Mouse (Mus musculus) embryonic facial prominence, embryonic 12.5 days (tissue): ENCODE measurements around the gene Eaf1. TPM values are rescaled to one million over a fixed set of nuclear protein-coding genes. Genes with fewer than 3 reads are reported as not detected.
A peak's percentile ranks its signal among the peaks of the same experiment; 100 is the strongest.

Experiments used
- ATAC-seq: fragments of 200-750 bp; cut with Nextera tagmentation; 2 replicates; pipeline ENCODE4 v1.8.0; 2017; ENCODE audit not compliant: insufficient number of reproducible peaks, insufficient read depth, low FRiP score, low TSS enrichment
- H3K27ac ChIP-seq: fragments of 300-500 bp; sonication (generic); 2 replicates; pipeline ENCODE4 v1.5.1; 2016; ENCODE audit warnings: mild to moderate bottlenecking
- H3K27me3 ChIP-seq: fragments of 300-500 bp; sonication (generic); 2 replicates; pipeline ENCODE4 v1.6.1; 2016; ENCODE audit warnings: mild to moderate bottlenecking, moderate library complexity
- H3K36me3 ChIP-seq: fragments of 300-500 bp; sonication (generic); 2 replicates; pipeline ENCODE4 v1.6.1; 2016; ENCODE audit warnings: mild to moderate bottlenecking
- H3K4me1 ChIP-seq: fragments of 300-500 bp; sonication (generic); 2 replicates; pipeline ENCODE4 v1.6.1; 2016
- H3K4me2 ChIP-seq: fragments of 300-500 bp; sonication (generic); replicated peaks from 2 replicates; pipeline ENCODE4 v1.6.1; 2016; ENCODE audit warnings: mild to moderate bottlenecking, moderate library complexity
- H3K4me3 ChIP-seq: fragments of 300-500 bp; sonication (generic); 2 replicates; pipeline ENCODE4 v1.5.1; 2016; ENCODE audit warnings: mild to moderate bottlenecking
- H3K9ac ChIP-seq: fragments of 300-500 bp; sonication (generic); 2 replicates; pipeline ENCODE4 v1.6.1; 2016; ENCODE audit warnings: mild to moderate bottlenecking, moderate library complexity
- H3K9me3 ChIP-seq: fragments of 300-500 bp; sonication (generic); 2 replicates; pipeline ENCODE4 v1.6.1; 2016; ENCODE audit warnings: mild to moderate bottlenecking, moderate library complexity
- WGBS: fragments of 180-500 bp; shearing (Covaris S2); methylation state at CpG from one replicate; pipeline ENCODE4 v1.1.7; 2016; 5-methylcytosine and 5-hydroxymethylcytosine counted together
- polyA plus RNA-seq: library from polyadenylated mRNA; unstranded; fragments of >200 nt; fragmentation: Nextera tagmentation; extraction: Ambion mirVana; gene quantifications from 2 replicates; pipeline ENCODE4 v1.2.1, GENCODE M21; 2016

Gene Eaf1
- polyA plus RNA-seq, 1 experiment from 2014 or later, result 28.0 TPM

GRCm38 (mm10) chr14:31473297-31473696, 20.9 kb upstream of the Eaf1 start:
- no peak overlapping the region for H3K27ac ChIP-seq
- no peak for ATAC-seq
- 79% methylated on average over 2 of the region's 2 CpGs for WGBS

GRCm38 (mm10) chr14:31482417-31482816, 11.8 kb upstream of the Eaf1 start:
- Histone ChIP-seq H3K9ac (no peak overlapping the region), H3K4me3 (no peak overlapping the region), H3K27ac (no peak overlapping the region), H3K9me3 (no peaks in the 10 kb centered on the region), H3K27me3 (no peaks in the 10 kb centered on the region), H3K4me1 (no peaks in the 10 kb centered on the region), H3K4me2 (no peak overlapping the region), H3K36me3 (peaks cover 86% of the 10 kb centered on the region)
- ATAC-seq, result no peak
- 88% methylated on average over 5 of the region's 5 CpGs for WGBS

More at GRCm38 (mm10) chr14:31473297-31473696, 20.9 kb upstream of the Eaf1 start:
- Histone ChIP-seq H3K36me3 (peaks cover 2% of the 10 kb centered on the region), H3K4me3 (no peak overlapping the region), H3K27me3 (no peaks in the 10 kb centered on the region), H3K9ac (no peak overlapping the region), H3K9me3 (no peaks in the 10 kb centered on the region), H3K4me1 (no peaks in the 10 kb centered on the region), H3K4me2 (no peak overlapping the region)

GRCm38 (mm10) chr14:31486465-31486864, 7.7 kb upstream of the Eaf1 start:
- WGBS, result 81% methylated on average over 4 of the region's 4 CpGs
- no peak for ATAC-seq

GRCm38 (mm10) chr14:31488055-31488454, 6.1 kb upstream of the Eaf1 start:
- Histone ChIP-seq H3K4me1 (no peaks in the 10 kb centered on the region), H3K4me2 (no peak overlapping the region), H3K9ac (no peak overlapping the region), H3K9me3 (no peaks in the 10 kb centered on the region), H3K27me3 (no peaks in the 10 kb centered on the region), H3K27ac (no peak overlapping the region), H3K4me3 (no peak overlapping the region), H3K36me3 (peaks cover 74% of the 10 kb centered on the region)
- ATAC-seq, result no peak
- WGBS, result 94% methylated on average over 6 of the region's 6 CpGs

More at GRCm38 (mm10) chr14:31486465-31486864, 7.7 kb upstream of the Eaf1 start:
- H3K27me3 ChIP-seq, result no peaks in the 10 kb centered on the region
- no peaks in the 10 kb centered on the region for H3K9me3 ChIP-seq
- no peak overlapping the region for H3K27ac ChIP-seq
- no peak overlapping the region for H3K4me2 ChIP-seq
- H3K4me1 ChIP-seq, result no peaks in the 10 kb centered on the region
- H3K4me3 ChIP-seq, result no peak overlapping the region
- H3K9ac ChIP-seq, result no peak overlapping the region
- H3K36me3 ChIP-seq, result peaks cover 79% of the 10 kb centered on the region

- Histone ChIP-seq H3K4me2 (peak overlapping the region; percentile 86), H3K36me3 (peaks cover 29% of the 10 kb centered on the region), H3K4me3 (peak overlapping the region; percentile 83), H3K27me3 (no peaks in the 10 kb centered on the region), H3K9ac (peak overlapping the region; percentile 90), H3K4me1 (peaks cover 20% of the 10 kb centered on the region), H3K27ac (no peak overlapping the region), H3K9me3 (no peaks in the 10 kb centered on the region)
- WGBS, result 33% methylated on average over 9 of the region's 9 CpGs
- no peak for ATAC-seq
Observed at GRCm38 (mm10) chr14:31493901-31494300, 298 bp upstream of the Eaf1 start.

- Histone ChIP-seq H3K9ac (peak within 1 kb of the TSS; percentile 90), H3K36me3 (peaks cover 30% of the 10 kb centered on the region), H3K27me3 (no peaks in the 10 kb centered on the region), H3K27ac (peak within 1 kb of the TSS; percentile 91), H3K4me3 (peak within 1 kb of the TSS; percentile 83), H3K4me2 (peak within 1 kb of the TSS; percentile 86), H3K4me1 (peaks cover 20% of the 10 kb centered on the region), H3K9me3 (no peaks in the 10 kb centered on the region)
- WGBS, result under 1% methylated on average over 49 of the region's 49 CpGs
- peak; percentile 95 for ATAC-seq
Observed at GRCm38 (mm10) chr14:31494975-31495455, 816 bp downstream of the Eaf1 start, which contains the start of gene Mettl6. Mettl6 (minus strand) TSS chr14:31495040.

GRCm38 (mm10) chr14:31495538-31495937, 1.3 kb downstream of the Eaf1 start:
- 5% methylated on average over 8 of the region's 8 CpGs for WGBS
- peak overlapping the region; percentile 86 for H3K4me2 ChIP-seq
- no peaks in the 10 kb centered on the region for H3K27me3 ChIP-seq
- H3K27ac ChIP-seq, result peak overlapping the region; percentile 91; the same call in 1 of the 2 replicates
- ATAC-seq, result no peak
- H3K36me3 ChIP-seq, result peaks cover 30% of the 10 kb centered on the region
- H3K4me3 ChIP-seq, result peak overlapping the region; percentile 83
- H3K4me1 ChIP-seq, result peaks cover 20% of the 10 kb centered on the region
- no peaks in the 10 kb centered on the region for H3K9me3 ChIP-seq
- peak overlapping the region; percentile 90 for H3K9ac ChIP-seq

GRCm38 (mm10) chr14:31496241-31496646, 2.0 kb downstream of the Eaf1 start:
- H3K4me1 ChIP-seq, result peaks cover 20% of the 10 kb centered on the region
- H3K9ac ChIP-seq, result peak overlapping the region; percentile 90
- peak overlapping the region; percentile 86 for H3K4me2 ChIP-seq
- ATAC-seq, result no peak
- H3K4me3 ChIP-seq, result peak overlapping the region; percentile 83
- no peak overlapping the region for H3K27ac ChIP-seq
- no peaks in the 10 kb centered on the region for H3K27me3 ChIP-seq
- H3K36me3 ChIP-seq, result peaks cover 32% of the 10 kb centered on the region
- H3K9me3 ChIP-seq, result no peaks in the 10 kb centered on the region
- 38% methylated on average over 7 of the region's 7 CpGs for WGBS

- peaks cover 12% of the 10 kb centered on the region for H3K4me1 ChIP-seq
- no peak overlapping the region for H3K4me2 ChIP-seq
- H3K9ac ChIP-seq, result no peak overlapping the region
- no peaks in the 10 kb centered on the region for H3K9me3 ChIP-seq
- WGBS, result 76% methylated on average over 1 of the region's 1 CpGs
- H3K27me3 ChIP-seq, result no peaks in the 10 kb centered on the region
- peaks cover 58% of the 10 kb centered on the region for H3K36me3 ChIP-seq
- no peak overlapping the region for H3K4me3 ChIP-seq
- H3K27ac ChIP-seq, result no peak overlapping the region
- no peak for ATAC-seq
Observed at GRCm38 (mm10) chr14:31499526-31499925, 5.3 kb downstream of the Eaf1 start.

GRCm38 (mm10) chr14:31503406-31503805, 9.2 kb downstream of the Eaf1 start:
- WGBS, result 89% methylated on average over 13 of the region's 13 CpGs
- H3K36me3 ChIP-seq, result peaks cover 87% of the 10 kb centered on the region
- no peaks in the 10 kb centered on the region for H3K9me3 ChIP-seq
- H3K27ac ChIP-seq, result no peak overlapping the region
- H3K4me1 ChIP-seq, result no peaks in the 10 kb centered on the region
- ATAC-seq, result no peak
- no peak overlapping the region for H3K4me2 ChIP-seq
- H3K4me3 ChIP-seq, result no peak overlapping the region
- H3K27me3 ChIP-seq, result no peaks in the 10 kb centered on the region
- no peak overlapping the region for H3K9ac ChIP-seq

- Histone ChIP-seq H3K9me3 (no peaks in the 10 kb centered on the region), H3K36me3 (peaks cover 81% of the 10 kb centered on the region), H3K4me1 (no peaks in the 10 kb centered on the region), H3K4me3 (no peak overlapping the region), H3K4me2 (no peak overlapping the region), H3K9ac (no peak overlapping the region), H3K27ac (no peak overlapping the region), H3K27me3 (no peaks in the 10 kb centered on the region)
- 93% methylated on average over 6 of the region's 6 CpGs for whole genome bisulfite sequencing
- ATAC-seq, result no peak
Observed at GRCm38 (mm10) chr14:31506456-31506855, 12.3 kb downstream of the Eaf1 start.

GRCm38 (mm10) chr14:31509911-31510310, 15.7 kb downstream of the Eaf1 start:
- Histone ChIP-seq H3K4me3 (no peak overlapping the region), H3K9me3 (0 out of 2 replicates have a peak, but pooled peaks cover 7% of the 10 kb centered on the region), H3K27ac (no peak overlapping the region), H3K27me3 (no peaks in the 10 kb centered on the region), H3K36me3 (peaks cover 48% of the 10 kb centered on the region), H3K9ac (no peak overlapping the region), H3K4me1 (no peaks in the 10 kb centered on the region), H3K4me2 (no peak overlapping the region)
- 95% methylated on average over 2 of the region's 2 CpGs for WGBS
- no peak for ATAC-seq
